Mouse (Mus musculus): ENCODE data around the gene Cdhr1. TPM values are rescaled to one million over a fixed set of nuclear protein-coding genes. Genes with fewer than 3 reads are reported as not detected.

Gene Cdhr1
- polyA plus RNA-seq, 1 experiment from 2014 or later = 2.0 TPM

DNA sequence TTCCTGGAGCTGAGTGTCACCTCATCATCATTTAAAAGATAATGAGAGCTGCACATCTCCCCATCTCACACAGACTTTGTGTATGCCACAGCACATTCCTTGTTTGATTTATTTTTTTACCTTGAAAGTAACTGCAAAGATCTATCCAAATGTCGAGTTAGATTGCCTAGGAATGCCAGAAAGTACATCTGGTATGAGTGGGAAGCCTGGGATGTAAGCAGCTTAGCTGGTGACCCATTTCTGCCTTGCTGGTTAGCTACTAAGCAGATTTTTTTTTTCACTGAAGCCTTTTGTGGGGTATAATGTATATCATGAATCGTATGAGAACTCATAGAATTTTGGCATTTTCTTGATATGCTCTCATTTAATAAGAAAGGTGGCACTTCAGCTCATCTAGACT, 31.5 kb downstream of the Cdhr1 start:
- H3K4me3 ChIP-seq = no peak overlapping the region
- H3K4me2 ChIP-seq = no peak overlapping the region
- no peaks in the 10 kb centered on the region for H3K4me1 ChIP-seq (replicated peaks)
- H3K27ac ChIP-seq = no peak overlapping the region
- no peak overlapping the region for H3K9ac ChIP-seq
- H3K36me3 ChIP-seq = no peaks in the 10 kb centered on the region
- WGBS = 63% methylated on average over 2 of the region's 2 CpGs
- no peaks in the 10 kb centered on the region for H3K9me3 ChIP-seq
- no peak for ATAC-seq (ENCODE audit: low FRiP score)
- H3K27me3 ChIP-seq = 0 out of 2 replicates have a peak, but pooled peaks cover 3% of the 10 kb centered on the region

DNA sequence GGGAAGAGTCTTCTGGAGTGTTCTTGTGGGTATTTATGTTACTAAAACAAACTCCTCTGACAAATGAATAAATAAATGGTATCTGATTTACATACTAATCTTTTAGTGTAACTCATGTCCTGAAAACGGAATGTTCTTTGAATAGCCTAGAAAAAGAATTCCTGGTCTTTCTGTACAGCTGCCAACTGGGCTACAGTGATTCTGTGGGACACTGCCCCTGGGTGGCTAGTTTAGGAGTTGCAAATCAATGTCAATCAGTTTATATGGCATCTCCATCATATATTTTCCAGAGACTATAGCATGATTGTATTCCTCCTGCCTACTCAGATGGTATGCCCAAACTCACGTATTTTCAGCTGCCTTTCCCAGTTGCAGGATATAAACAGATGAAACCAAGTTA, 33.3 kb downstream of the Cdhr1 start:
- Histone ChIP-seq H3K27me3 (0 out of 2 replicates have a peak, but pooled peaks cover 3% of the 10 kb centered on the region), H3K4me3 (no peak overlapping the region), H3K27ac (no peak overlapping the region), H3K9ac (no peak overlapping the region), H3K36me3 (no peaks in the 10 kb centered on the region), H3K4me1 (replicated peaks) (no peaks in the 10 kb centered on the region), H3K9me3 (no peaks in the 10 kb centered on the region), H3K4me2 (no peak overlapping the region)
- ATAC-seq (ENCODE audit: low FRiP score) = no peak
- 68% methylated on average over 2 of the region's 2 CpGs for WGBS

DNA sequence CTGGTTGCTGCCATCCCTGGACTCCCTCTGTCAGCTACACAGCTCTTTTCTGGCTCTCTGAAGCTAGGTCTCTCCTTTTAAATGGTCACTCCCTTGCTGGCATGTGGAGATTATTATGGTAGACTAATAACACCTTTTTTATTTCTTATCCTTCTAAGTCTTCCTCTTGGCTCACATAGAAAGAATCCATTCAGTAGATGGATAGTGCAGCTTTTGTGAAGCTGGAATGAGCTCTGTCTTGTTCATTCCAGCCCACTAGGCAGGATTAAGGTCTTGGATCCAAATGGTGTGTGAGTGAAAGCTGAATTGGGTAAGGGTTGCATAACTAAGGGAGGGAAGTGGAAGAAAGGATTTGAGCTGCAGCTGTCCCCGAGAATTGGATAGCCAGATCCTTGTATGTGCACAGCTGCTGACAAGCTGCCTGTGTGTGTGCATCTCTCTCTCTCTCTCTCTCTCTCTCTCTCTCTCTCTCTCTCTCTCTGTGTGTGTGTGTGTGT, 49.2 kb downstream of the Cdhr1 start, which contains the start of gene Rgr:
Rgr (minus strand) TSS at position 51 of the 497 bp plus-strand sequence.
- Histone ChIP-seq H3K4me2 (no peak within 1 kb of the TSS), H3K27me3 (no peaks in the 10 kb centered on the region), H3K4me3 (no peak within 1 kb of the TSS), H3K4me1 (replicated peaks) (no peaks in the 10 kb centered on the region), H3K36me3 (no peaks in the 10 kb centered on the region), H3K9me3 (no peaks in the 10 kb centered on the region), H3K9ac (no peak within 1 kb of the TSS), H3K27ac (no peak within 1 kb of the TSS)
- WGBS = 56% methylated on average over 1 of the region's 1 CpGs
- no peak for ATAC-seq (ENCODE audit: low FRiP score)

DNA sequence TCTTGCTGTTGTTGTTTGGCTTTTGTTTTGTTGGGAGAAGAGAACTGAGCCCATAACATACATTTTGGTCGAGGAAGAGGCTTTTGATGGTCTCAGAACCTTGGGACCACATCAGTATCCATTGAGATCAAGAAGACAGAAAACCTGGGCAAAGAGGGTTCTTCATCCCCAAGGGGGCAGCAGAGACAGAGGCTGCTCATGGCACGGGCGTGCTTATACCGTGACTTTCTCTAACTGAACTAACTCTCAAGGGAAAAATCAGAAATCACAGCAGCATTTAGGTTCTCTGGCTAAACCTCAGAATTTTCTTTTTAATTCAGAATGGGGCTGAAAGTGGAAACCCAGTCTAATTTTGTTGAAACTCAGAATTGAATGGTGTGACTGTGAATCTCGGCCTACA, 63.7 kb downstream of the Cdhr1 start:
- Histone ChIP-seq H3K4me1 (replicated peaks) (peaks cover 9% of the 10 kb centered on the region; the same call in 1 of the 2 replicates), H3K4me3 (no peak overlapping the region), H3K4me2 (no peak overlapping the region), H3K9ac (no peak overlapping the region), H3K36me3 (no peaks in the 10 kb centered on the region), H3K27me3 (no peaks in the 10 kb centered on the region), H3K9me3 (no peaks in the 10 kb centered on the region), H3K27ac (no peak overlapping the region)
- 54% methylated on average over 5 of the region's 5 CpGs for WGBS
- ATAC-seq (ENCODE audit: low FRiP score) = no peak

DNA sequence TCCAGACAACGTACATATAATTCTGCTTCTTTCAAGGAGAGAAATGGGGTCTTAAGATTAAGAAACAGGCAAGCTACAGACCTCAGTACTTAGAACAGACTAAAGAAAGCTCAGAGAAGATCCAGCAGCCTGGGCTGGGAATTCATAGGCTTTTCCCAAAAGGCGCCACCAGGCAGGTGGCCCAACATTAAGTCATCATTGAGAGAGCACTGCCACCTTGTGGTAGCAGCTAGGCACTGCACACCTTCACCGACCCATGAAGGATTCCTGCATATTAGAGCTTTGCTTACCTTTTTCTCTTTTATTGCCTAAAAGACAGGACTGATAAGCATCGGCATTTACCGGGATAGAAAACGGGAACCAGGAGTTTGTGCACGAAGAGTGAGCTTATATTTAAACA, 64.9 kb downstream of the Cdhr1 start:
- H3K27me3 ChIP-seq = no peaks in the 10 kb centered on the region
- no peaks in the 10 kb centered on the region for H3K36me3 ChIP-seq
- H3K9ac ChIP-seq = no peak overlapping the region
- peak; percentile 48 for ATAC-seq (ENCODE audit: low FRiP score)
- no peaks in the 10 kb centered on the region for H3K9me3 ChIP-seq
- peaks cover 9% of the 10 kb centered on the region; the same call in 1 of the 2 replicates for H3K4me1 ChIP-seq (replicated peaks)
- H3K4me3 ChIP-seq = no peak overlapping the region
- no peak overlapping the region for H3K27ac ChIP-seq
- H3K4me2 ChIP-seq = no peak overlapping the region
- WGBS = 19% methylated on average over 7 of the region's 7 CpGs

DNA sequence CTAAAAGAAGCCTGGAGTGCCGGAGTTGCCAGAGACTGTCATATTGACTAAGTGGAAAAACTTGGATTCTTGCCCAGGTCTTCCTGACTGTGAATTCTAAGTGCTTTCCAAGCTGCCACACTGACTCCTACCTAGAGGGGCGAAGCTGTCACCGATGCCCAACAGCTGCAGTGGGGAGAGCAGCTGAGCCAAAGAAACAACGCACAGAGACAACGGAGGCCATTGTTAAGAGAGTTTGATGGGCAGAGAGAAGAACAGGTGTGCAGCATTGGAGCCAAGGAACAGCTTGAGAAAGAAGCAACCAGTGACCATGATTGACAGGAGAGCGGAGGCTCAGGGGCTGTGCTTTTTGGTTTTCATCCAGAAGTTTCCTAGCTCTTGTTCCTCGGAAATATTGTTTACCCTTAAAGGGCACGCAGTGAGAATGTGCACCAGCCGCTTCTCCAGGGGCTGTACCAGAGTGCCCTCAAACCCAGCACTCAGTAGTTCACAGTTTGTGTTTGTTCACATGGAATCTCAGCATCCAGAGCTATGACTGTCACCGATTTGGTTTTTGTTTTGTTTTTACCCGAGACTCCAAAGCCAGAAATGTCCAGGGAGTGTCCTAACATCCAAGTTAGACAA, 65.6 kb downstream of the Cdhr1 start:
- Histone ChIP-seq H3K9me3 (no peaks in the 10 kb centered on the region), H3K36me3 (no peaks in the 10 kb centered on the region), H3K4me2 (no peak overlapping the region), H3K4me3 (no peak overlapping the region), H3K4me1 (replicated peaks) (peaks cover 9% of the 10 kb centered on the region; the same call in 1 of the 2 replicates), H3K27me3 (no peaks in the 10 kb centered on the region), H3K27ac (no peak overlapping the region), H3K9ac (no peak overlapping the region)
- WGBS = 62% methylated on average over 11 of the region's 11 CpGs
- peak; percentile 81 for ATAC-seq (ENCODE audit: low FRiP score)

DNA sequence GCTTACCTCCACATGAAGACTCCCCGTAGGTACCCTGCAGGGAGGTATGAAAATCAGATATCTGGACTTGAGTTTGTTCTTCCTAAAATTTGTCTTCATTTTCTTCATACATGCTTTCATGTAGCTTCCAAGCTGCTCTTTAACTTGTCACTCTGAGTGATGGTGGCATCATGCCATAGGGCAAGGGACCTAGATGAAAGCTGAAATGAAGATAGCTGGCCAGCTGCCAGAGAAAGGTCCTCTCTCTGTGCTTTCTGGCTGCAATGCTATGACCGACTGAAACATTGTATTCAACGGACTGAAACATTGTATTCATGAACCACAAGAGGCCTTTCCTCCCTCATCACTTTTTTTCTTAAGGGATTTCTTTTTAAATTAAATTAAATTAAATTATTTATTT, 69.6 kb downstream of the Cdhr1 start:
- Histone ChIP-seq H3K9ac (no peak overlapping the region), H3K36me3 (no peaks in the 10 kb centered on the region), H3K9me3 (no peaks in the 10 kb centered on the region), H3K27ac (no peak overlapping the region), H3K4me3 (no peak overlapping the region), H3K4me1 (replicated peaks) (peaks cover 9% of the 10 kb centered on the region; the same call in 1 of the 2 replicates), H3K4me2 (no peak overlapping the region), H3K27me3 (no peaks in the 10 kb centered on the region)
- ATAC-seq (ENCODE audit: low FRiP score) = no peak
- WGBS = 80% methylated on average over 3 of the region's 3 CpGs

DNA sequence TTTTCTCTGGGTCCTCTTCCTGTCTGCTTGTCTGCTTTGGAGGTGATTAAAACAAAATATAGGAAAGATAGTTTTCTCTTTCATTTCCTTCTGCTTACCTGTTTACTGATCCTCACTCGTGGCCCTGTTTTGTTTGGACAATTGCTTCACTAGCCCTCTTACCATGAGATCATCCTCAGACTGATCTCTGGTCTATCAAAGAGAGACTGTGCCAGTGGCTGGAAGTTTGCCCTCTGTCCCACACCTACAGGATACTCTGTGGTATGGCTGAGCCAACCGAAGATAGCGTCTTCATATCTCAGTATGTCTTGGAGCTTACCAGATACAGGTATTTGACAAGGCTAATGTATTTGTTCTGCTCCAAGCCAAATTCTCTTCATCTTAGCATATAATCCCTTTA, 70.2 kb downstream of the Cdhr1 start:
- H3K27me3 ChIP-seq = no peaks in the 10 kb centered on the region
- WGBS = 97% methylated on average over 3 of the region's 3 CpGs
- H3K9me3 ChIP-seq = no peaks in the 10 kb centered on the region
- H3K4me1 ChIP-seq (replicated peaks) = peaks cover 8% of the 10 kb centered on the region; the same call in 1 of the 2 replicates
- no peak overlapping the region for H3K4me2 ChIP-seq
- H3K4me3 ChIP-seq = no peak overlapping the region
- ATAC-seq (ENCODE audit: low FRiP score) = no peak
- H3K9ac ChIP-seq = no peak overlapping the region
- no peak overlapping the region for H3K27ac ChIP-seq
- no peaks in the 10 kb centered on the region for H3K36me3 ChIP-seq

Other genes starting within 250 kb of the Cdhr1 start
- gene Ccser2, start 129.6 kb downstream of the Cdhr1 start, polyA plus RNA-seq (2015; fragmentation: Nextera tagmentation; extraction: Ambion mirVana) = 84.1 and 85.5 TPM in 2 replicates
- gene Rgr, start 49.4 kb downstream of the Cdhr1 start, polyA plus RNA-seq (2015; fragmentation: Nextera tagmentation; extraction: Ambion mirVana) = not detected in 2 replicates
- gene Lrit1, start 43.5 kb downstream of the Cdhr1 start, polyA plus RNA-seq (2015; fragmentation: Nextera tagmentation; extraction: Ambion mirVana) = not detected in 2 replicates
- gene Lrit2, start 30.4 kb downstream of the Cdhr1 start, polyA plus RNA-seq (2015; fragmentation: Nextera tagmentation; extraction: Ambion mirVana) = not detected in 2 replicates
- 0.47 TPM in 1 of 2 replicates, not detected in the other for gene 2610528A11Rik, start 15.7 kb upstream of the Cdhr1 start, polyA plus RNA-seq (2015; fragmentation: Nextera tagmentation; extraction: Ambion mirVana)
- gene Ghitm, start 36.9 kb upstream of the Cdhr1 start, polyA plus RNA-seq (2015; fragmentation: Nextera tagmentation; extraction: Ambion mirVana) = 196 and 199 TPM in 2 replicates

All from hindbrain, embryonic 13.5 days (tissue).